Mouse (Mus musculus) limb, embryonic 14.5 days (tissue): ENCODE data around the gene Pcbd2. TPM values are rescaled to one million over a fixed set of nuclear protein-coding genes. Genes with fewer than 3 reads are reported as not detected.
"Not testable (repeated sequence)": the region's sequence is repeated elsewhere in the genome, so short reads cannot be mapped to it uniquely, and the experiment has no call there.

Experiments
- ATAC-seq: fragments of 200-750 bp; cut with Nextera tagmentation; 2 replicates; pipeline ENCODE4 v1.8.0; 2017; ENCODE audit warnings: low read depth, moderate number of reproducible peaks, moderate TSS enrichment; ENCODE audit not compliant: low FRiP score
- DNase-seq: peaks from one replicate; pipeline ENCODE4 v3.0.0-alpha.2; 2015; ENCODE audit warnings: low spot score
- H3K27ac ChIP-seq: fragments of 300-500 bp; sonication (generic); replicated peaks from 2 replicates; pipeline ENCODE4 v1.5.1; 2014; ENCODE audit warnings: low read depth, mild to moderate bottlenecking, low read length, moderate library complexity, mixed read lengths
- H3K27me3 ChIP-seq: fragments of 300-500 bp; sonication (generic); 2 replicates; pipeline ENCODE4 v1.6.1; 2014; ENCODE audit warnings: low read length, mixed read lengths; ENCODE audit not compliant: control insufficient read depth, insufficient read depth
- H3K36me3 ChIP-seq: fragments of 300-500 bp; sonication (generic); 2 replicates; pipeline ENCODE4 v1.6.1; 2014; ENCODE audit warnings: mild to moderate bottlenecking, low read length, moderate library complexity, mixed read lengths; ENCODE audit not compliant: control insufficient read depth, insufficient read depth
- H3K4me1 ChIP-seq: fragments of 300-500 bp; sonication (generic); 2 replicates; pipeline ENCODE4 v1.6.1; 2014; ENCODE audit warnings: antibody characterized with exemption, low read length, mixed read lengths; ENCODE audit not compliant: control insufficient read depth, insufficient read depth
- H3K4me2 ChIP-seq: fragments of 300-500 bp; sonication (generic); replicated peaks from 2 replicates; pipeline ENCODE4 v1.6.1; 2014; ENCODE audit warnings: low read depth, mild to moderate bottlenecking, low read length, moderate library complexity; ENCODE audit not compliant: severe bottlenecking
- H3K4me3 ChIP-seq: fragments of 300-500 bp; sonication (generic); replicated peaks from 2 replicates; pipeline ENCODE4 v1.5.1; 2014; ENCODE audit warnings: low read length
- H3K9ac ChIP-seq: fragments of 300-500 bp; sonication (generic); 2 replicates; pipeline ENCODE4 v1.6.1; 2014; ENCODE audit warnings: mild to moderate bottlenecking, low read depth, low read length, moderate library complexity; ENCODE audit not compliant: severe bottlenecking
- H3K9me3 ChIP-seq: fragments of 300-500 bp; sonication (generic); 2 replicates; pipeline ENCODE4 v1.6.1; 2016; ENCODE audit warnings: low read length; ENCODE audit not compliant: control insufficient read depth
- POLR2A ChIP-seq: fragments of 200-500 bp; IDR thresholded peaks from 2 replicates; pipeline ENCODE4 v1.8.0; 2012; ENCODE audit warnings: inconsistent platforms, mild to moderate bottlenecking, moderate library complexity, borderline replicate concordance; ENCODE audit not compliant: insufficient read depth, insufficient read length; ENCODE audit errors: extremely low read depth
- WGBS: fragments of 180-500 bp; shearing (Covaris S2); extraction: QIAGEN DNeasy Blood & Tissue Kit; methylation state at CpG from one replicate; pipeline ENCODE4 v1.1.7; 2014; 5-methylcytosine and 5-hydroxymethylcytosine counted together
- polyA plus RNA-seq, 2 experiments: library from polyadenylated mRNA; depleted of rRNA in 1 of 2; stranded (reverse) in 1 of 2; unstranded in 1 of 2; fragments of >200 nt; fragmentation: Nextera tagmentation in 1 of 2; extraction: Ambion mirVana in 1 of 2; gene quantifications; 2 replicates each; pipeline versions ENCODE4 v1.2.1 to v1.2.3; 2012 to 2014

Gene Pcbd2
- polyA plus RNA-seq, 2 experiments, result 40.9 to 41.7 TPM

DNA sequence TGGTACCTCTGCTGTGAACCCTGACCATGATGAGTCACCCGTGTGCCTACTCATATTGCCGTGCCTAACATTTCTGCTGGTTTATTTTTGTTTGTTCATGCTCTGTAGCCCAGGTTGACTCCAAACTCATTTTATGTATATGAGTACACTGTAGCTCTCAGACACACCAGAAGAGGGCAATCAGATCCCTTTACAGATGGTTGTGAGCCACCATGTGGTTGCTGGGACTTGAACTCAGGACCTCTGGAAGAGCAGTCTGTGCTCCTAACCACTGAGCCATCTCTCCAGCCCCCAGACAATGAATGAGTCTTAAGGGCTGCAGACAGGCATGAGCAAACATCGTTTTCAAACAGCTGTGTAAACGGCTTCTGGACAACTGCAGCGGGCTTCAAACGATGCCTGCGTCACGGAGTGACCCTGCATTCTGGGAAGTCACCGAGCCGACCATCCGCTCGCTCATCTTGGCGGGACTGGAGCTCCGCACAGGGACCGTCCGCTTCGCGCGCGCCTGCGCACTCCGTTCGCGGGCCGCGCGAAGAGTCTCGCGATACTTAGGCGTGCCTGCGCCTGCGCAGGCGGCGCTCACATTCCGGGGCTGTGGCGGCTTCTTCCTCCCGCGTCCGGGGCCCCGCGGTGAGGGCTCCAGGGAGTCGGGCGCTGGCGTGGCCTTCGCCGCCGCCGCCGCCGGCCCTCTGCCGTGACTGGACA is 34.5 kb upstream of the Pcbd2 start, which contains the start of gene B230219D22Rik:
Gene B230219D22Rik (plus strand): TSS at position 590 of the 708 bp plus-strand sequence.
- 6% methylated on average over 13 of the region's 51 CpGs for WGBS

DNA sequence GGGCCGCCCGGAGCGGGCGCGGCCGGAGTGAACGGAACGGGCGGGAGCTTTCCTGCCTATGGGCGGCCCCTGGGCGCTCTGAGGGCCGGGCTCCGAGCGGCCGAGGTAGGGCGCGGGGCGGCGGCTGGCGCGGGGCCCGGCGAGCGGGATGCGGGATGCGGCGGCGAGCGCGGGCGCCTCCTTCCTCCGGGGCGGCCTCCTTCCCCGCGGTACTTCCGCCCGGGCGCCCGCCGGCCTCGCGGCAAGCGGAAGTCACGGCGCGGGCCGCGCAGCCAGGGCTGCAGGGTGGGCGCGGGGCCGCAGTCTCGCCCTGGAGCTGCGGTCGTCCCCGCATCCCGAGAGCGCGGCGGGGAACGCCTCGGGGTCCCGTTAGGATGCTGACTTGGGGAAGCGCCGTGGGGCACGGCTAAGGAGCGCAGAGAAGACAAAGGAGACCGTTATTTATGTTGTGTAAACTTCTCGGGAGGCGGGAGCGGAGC is 33.9 kb upstream of the Pcbd2 start:
- ATAC-seq (peak; percentile 61), DNase-seq (peak; percentile 14)
- Histone ChIP-seq H3K4me1 (peaks cover 11% of the 10 kb centered on the region; the same call in 1 of the 2 replicates), H3K9me3 (no peaks in the 10 kb centered on the region), H3K4me3 (peak overlapping the region; percentile 96), H3K9ac (peak overlapping the region; percentile 100), H3K36me3 (no peaks in the 10 kb centered on the region), H3K4me2 (peak overlapping the region; percentile 57), H3K27me3 (no peaks in the 10 kb centered on the region), H3K27ac (peak overlapping the region; percentile 98)
- 1% methylated on average over 30 of the region's 70 CpGs for WGBS
- TF ChIP-seq POLR2A, result no peak

More for the DNA sequence above, 34.5 kb upstream of the Pcbd2 start, which contains the start of gene B230219D22Rik:
- peak; percentile 92 for DNase-seq
- Histone ChIP-seq H3K4me2 (peak within 1 kb of the TSS; percentile 57), H3K27me3 (no peaks in the 10 kb centered on the region), H3K36me3 (no peaks in the 10 kb centered on the region), H3K9me3 (no peaks in the 10 kb centered on the region), H3K4me1 (peaks cover 11% of the 10 kb centered on the region; the same call in 1 of the 2 replicates), H3K27ac (peak within 1 kb of the TSS; percentile 98), H3K9ac (peak within 1 kb of the TSS; percentile 100), H3K4me3 (peak within 1 kb of the TSS; percentile 96)
- peak; percentile 97 for ATAC-seq
- TF ChIP-seq POLR2A, result peak; percentile 98

DNA sequence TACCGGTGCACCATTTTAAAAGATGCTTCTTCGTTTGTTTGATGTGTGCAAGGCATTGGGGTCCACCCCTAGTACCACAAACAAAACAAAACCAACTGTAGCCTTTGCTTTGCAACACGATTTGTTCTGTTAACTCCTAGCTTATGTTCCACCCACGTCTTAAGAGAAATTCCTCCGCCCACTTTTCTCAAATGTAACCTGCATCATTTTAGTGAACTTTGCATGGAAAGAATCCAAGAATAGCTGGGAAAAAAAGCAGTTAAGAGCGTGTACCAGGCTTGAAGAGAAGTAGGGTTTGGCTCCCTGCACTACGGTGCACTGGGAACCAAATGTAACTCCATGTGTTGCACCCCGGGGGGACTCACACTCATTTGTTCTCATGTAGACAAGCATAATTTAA is 33.1 kb upstream of the Pcbd2 start:
- ATAC-seq (no peak), DNase-seq (peak; percentile 48)
- Histone ChIP-seq H3K27me3 (no peaks in the 10 kb centered on the region), H3K4me1 (peaks cover 11% of the 10 kb centered on the region; the same call in 1 of the 2 replicates), H3K4me3 (peak overlapping the region; percentile 96), H3K9ac (peak overlapping the region; percentile 100), H3K27ac (peak overlapping the region; percentile 98), H3K4me2 (peak overlapping the region; percentile 57), H3K9me3 (no peaks in the 10 kb centered on the region), H3K36me3 (peaks cover 7% of the 10 kb centered on the region)
- TF ChIP-seq POLR2A, result no peak
- WGBS, result 5% methylated on average over 8 of the region's 8 CpGs

DNA sequence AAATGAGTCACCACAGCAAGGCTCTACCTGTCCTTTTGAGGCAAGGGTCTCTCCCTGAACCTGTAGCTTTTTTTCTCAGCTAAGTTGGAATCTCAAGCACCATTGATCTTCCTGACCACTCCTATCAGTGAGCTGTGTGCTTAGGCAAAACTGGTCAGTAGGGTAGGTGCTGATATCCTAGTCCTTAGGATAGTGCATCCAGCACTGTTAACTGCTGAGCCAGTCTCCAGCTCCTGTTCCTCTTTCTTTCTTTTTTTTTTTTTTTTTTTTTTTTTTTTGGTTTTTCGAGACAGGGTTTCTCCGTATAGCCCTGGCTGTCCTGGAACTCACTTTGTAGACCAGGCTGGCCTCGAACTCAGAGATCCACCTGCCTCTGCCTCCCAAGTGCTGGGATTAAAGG is 31.2 kb upstream of the Pcbd2 start:
- ATAC-seq, H3K9me3 ChIP-seq, DNase-seq, H3K9ac ChIP-seq, H3K4me2 ChIP-seq, H3K27me3 ChIP-seq, H3K27ac ChIP-seq, H3K4me3 ChIP-seq: not testable (repeated sequence)
- WGBS, result 100% methylated on average over 1 of the region's 3 CpGs
- Histone ChIP-seq H3K36me3 (peaks cover 24% of the 10 kb centered on the region), H3K4me1 (peaks cover 11% of the 10 kb centered on the region; the same call in 1 of the 2 replicates)

DNA sequence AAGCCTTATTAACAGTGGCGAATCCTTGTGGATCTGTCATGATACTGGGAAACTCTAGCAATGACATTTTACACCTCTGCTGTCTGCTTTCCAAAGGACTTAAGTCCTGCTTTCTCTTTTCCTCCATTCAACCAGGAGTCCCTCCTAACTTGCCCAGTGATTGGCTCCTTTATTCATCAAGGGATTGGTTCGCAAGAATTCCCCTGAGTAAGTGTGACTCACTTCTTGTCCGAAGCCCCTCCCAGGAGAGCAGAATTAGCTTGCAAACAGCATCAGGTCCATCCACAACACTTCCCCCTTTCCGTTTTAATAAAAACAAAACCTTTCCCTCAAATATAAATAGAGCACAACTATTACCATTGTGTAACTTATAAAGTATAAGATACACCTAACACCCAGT is 22.9 kb upstream of the Pcbd2 start:
- Histone ChIP-seq H3K4me3 (no peak overlapping the region), H3K4me2 (no peak overlapping the region), H3K27me3 (no peaks in the 10 kb centered on the region), H3K9me3 (no peaks in the 10 kb centered on the region), H3K4me1 (0 out of 2 replicates have a peak, but pooled peaks cover under 1% of the 10 kb centered on the region), H3K27ac (no peak overlapping the region), H3K9ac (no peak overlapping the region), H3K36me3 (peaks cover 45% of the 10 kb centered on the region)
- no peak for TF ChIP-seq POLR2A
- WGBS, result 85% methylated on average over 4 of the region's 4 CpGs
- no peak for DNase-seq
- no peak for ATAC-seq
